Mouse (Mus musculus) midbrain, postnatal 0 days (tissue): ENCODE measurements around the gene Bhlhe41. TPM values are rescaled to one million over a fixed set of nuclear protein-coding genes. Genes with fewer than 3 reads are reported as not detected.
A peak's percentile ranks its signal among the peaks of the same experiment; 100 is the strongest.

ENCODE experiments used
- ATAC-seq: fragments of 200-750 bp; cut with Nextera tagmentation; 2 replicates; pipeline ENCODE4 v1.8.0; 2017; ENCODE audit warnings: moderate number of reproducible peaks, mild to moderate bottlenecking, moderate TSS enrichment, moderate library complexity; ENCODE audit not compliant: low FRiP score
- DNase-seq: peaks from one replicate; pipeline ENCODE4 v3.0.0-alpha.2; 2015; ENCODE audit warnings: low spot score
- H3K27ac ChIP-seq: fragments of 300-500 bp; sonication (generic); 2 replicates; pipeline ENCODE4 v1.5.1; 2014; ENCODE audit warnings: low read depth, mild to moderate bottlenecking, low read length, mixed read lengths
- H3K27me3 ChIP-seq: fragments of 300-500 bp; sonication (generic); 2 replicates; pipeline ENCODE4 v1.6.1; 2014; ENCODE audit warnings: low read length, control low read depth, mixed read lengths; ENCODE audit not compliant: insufficient read depth
- H3K36me3 ChIP-seq: fragments of 300-500 bp; sonication (generic); 2 replicates; pipeline ENCODE4 v1.6.1; 2014; ENCODE audit warnings: low read length, control low read depth, mixed read lengths; ENCODE audit not compliant: insufficient read depth
- H3K4me1 ChIP-seq: fragments of 300-500 bp; sonication (generic); 2 replicates; pipeline ENCODE4 v1.6.1; 2014; ENCODE audit warnings: mild to moderate bottlenecking, control low read depth, antibody characterized with exemption, low read length, mixed read lengths; ENCODE audit not compliant: insufficient read depth
- H3K4me2 ChIP-seq: fragments of 300-500 bp; sonication (generic); 2 replicates; pipeline ENCODE4 v1.6.1; 2014; ENCODE audit warnings: low read depth, mild to moderate bottlenecking, low read length, mixed read lengths; ENCODE audit not compliant: poor library complexity, severe bottlenecking
- H3K4me3 ChIP-seq: fragments of 300-500 bp; sonication (generic); 2 replicates; pipeline ENCODE4 v1.5.1; 2014; ENCODE audit warnings: low read depth, mild to moderate bottlenecking, low read length, moderate library complexity
- H3K9ac ChIP-seq: fragments of 300-500 bp; sonication (generic); replicated peaks from 2 replicates; pipeline ENCODE4 v1.6.1; 2014; ENCODE audit warnings: mild to moderate bottlenecking, low read length, moderate library complexity, mixed read lengths; ENCODE audit not compliant: poor library complexity, severe bottlenecking
- H3K9me3 ChIP-seq: fragments of 300-500 bp; sonication (generic); 2 replicates; pipeline ENCODE4 v1.6.1; 2016; ENCODE audit warnings: low read length, control low read depth
- CTCF ChIP-seq: IDR thresholded peaks from 2 replicates; pipeline ENCODE4 v1.5.1; 2016; ENCODE audit warnings: antibody characterized with exemption, mild to moderate bottlenecking
- WGBS: fragments of 180-500 bp; shearing (Covaris S2); extraction: QIAGEN DNeasy Blood & Tissue Kit; methylation state at CpG from one replicate; pipeline ENCODE4 v1.1.7; 2014; 5-methylcytosine and 5-hydroxymethylcytosine counted together
- polyA plus RNA-seq: library from polyadenylated mRNA; unstranded; fragments of >200 nt; fragmentation: Nextera tagmentation; extraction: Ambion mirVana; gene quantifications from 2 replicates; pipeline ENCODE4 v1.2.1, GENCODE M21; 2015
- total RNA-seq: library from RNA; depleted of rRNA; stranded (reverse); fragments of >200 nt; gene quantifications from 2 replicates; pipeline ENCODE4 v1.2.3, GENCODE M21; 2014; rRNA removed

Bhlhe41 gene
- total and polyA plus RNA-seq, 2 experiments from 2014 or later: 6.4 to 8.3 TPM

- Histone ChIP-seq H3K27me3 (no peaks in the 10 kb centered on the region), H3K4me3 (no peak overlapping the region), H3K36me3 (no peaks in the 10 kb centered on the region), H3K4me2 (no peak overlapping the region), H3K4me1 (no peaks in the 10 kb centered on the region), H3K27ac (no peak overlapping the region), H3K9me3 (no peaks in the 10 kb centered on the region), H3K9ac (no peak overlapping the region)
- DNase-seq (no peak), ATAC-seq (no peak)
- TF ChIP-seq CTCF: no peak
- 87% methylated on average over 9 of the region's 9 CpGs for WGBS
Observed at GRCm38 (mm10) chr6:145819151-145819550, 46.2 kb downstream of the Bhlhe41 start.

- Histone ChIP-seq H3K4me2 (no peak overlapping the region), H3K9me3 (no peaks in the 10 kb centered on the region), H3K4me3 (no peak overlapping the region), H3K27me3 (no peaks in the 10 kb centered on the region), H3K36me3 (no peaks in the 10 kb centered on the region), H3K9ac (no peak overlapping the region), H3K27ac (no peak overlapping the region), H3K4me1 (no peaks in the 10 kb centered on the region)
- ATAC-seq (no peak), DNase-seq (peak; percentile 19)
- 37% methylated on average over 15 of the region's 15 CpGs for WGBS
- TF ChIP-seq CTCF: peak; percentile 50
Observed at GRCm38 (mm10) chr6:145815200-145815599, 50.2 kb downstream of the Bhlhe41 start.

GRCm38 (mm10) chr6:145811174-145811573 lies 54.2 kb downstream of the Bhlhe41 start:
- 96% methylated on average over 1 of the region's 1 CpGs for WGBS
- H3K4me1 ChIP-seq: no peaks in the 10 kb centered on the region
- ATAC-seq (no peak), DNase-seq (no peak)
- no peaks in the 10 kb centered on the region for H3K36me3 ChIP-seq
- H3K27ac ChIP-seq: no peak overlapping the region
- H3K4me2 ChIP-seq: no peak overlapping the region
- H3K27me3 ChIP-seq: no peaks in the 10 kb centered on the region
- no peak for TF ChIP-seq CTCF
- H3K9ac ChIP-seq: no peak overlapping the region
- no peak overlapping the region for H3K4me3 ChIP-seq
- H3K9me3 ChIP-seq: no peaks in the 10 kb centered on the region

DNA sequence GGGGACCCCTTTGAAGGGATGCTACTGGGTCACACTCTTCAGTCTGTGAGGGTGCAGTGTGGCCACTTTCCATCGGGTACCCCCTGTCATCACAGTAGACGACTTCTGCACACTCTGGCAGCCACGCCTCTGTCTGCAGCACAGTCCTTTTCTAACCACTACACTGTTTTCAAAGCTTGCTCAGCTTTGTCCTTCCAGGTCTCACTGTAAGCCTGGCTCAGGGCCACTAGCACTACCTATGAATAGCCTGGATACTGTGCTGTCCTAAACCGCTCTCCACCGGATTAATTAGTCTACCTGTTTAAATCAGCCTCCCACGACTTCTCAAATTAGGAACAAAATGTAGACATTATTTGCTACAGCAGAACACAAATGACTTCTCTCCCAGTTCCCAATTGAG lies 55.3 kb downstream of the Bhlhe41 start:
- Histone ChIP-seq H3K4me1 (no peaks in the 10 kb centered on the region), H3K9ac (no peak overlapping the region), H3K36me3 (no peaks in the 10 kb centered on the region), H3K27ac (no peak overlapping the region), H3K9me3 (no peaks in the 10 kb centered on the region), H3K4me2 (no peak overlapping the region), H3K4me3 (no peak overlapping the region), H3K27me3 (no peaks in the 10 kb centered on the region)
- DNase-seq (no peak), ATAC-seq (no peak)
- WGBS: 83% methylated on average over 6 of the region's 6 CpGs
- no peak for TF ChIP-seq CTCF

DNA sequence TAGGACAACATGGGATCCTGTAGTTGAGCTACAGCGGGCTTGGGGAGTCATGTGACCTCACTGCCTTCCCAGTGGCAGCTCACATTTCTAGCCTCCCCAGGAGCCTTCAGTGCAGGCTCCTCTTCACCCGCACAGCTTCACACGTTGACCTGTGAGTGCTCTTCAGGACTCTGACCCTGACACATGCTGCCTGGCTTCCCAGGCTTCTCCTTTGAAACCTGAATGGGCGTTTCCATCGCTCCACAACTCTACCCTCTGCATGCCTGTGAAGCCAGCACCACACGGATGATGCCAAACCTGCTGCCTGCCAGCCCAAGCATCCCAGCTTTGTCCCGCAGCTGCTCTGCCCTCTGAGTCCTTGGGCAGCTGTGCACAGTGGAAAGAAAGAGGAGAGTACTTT lies 55.8 kb downstream of the Bhlhe41 start:
- no peaks in the 10 kb centered on the region for H3K27me3 ChIP-seq
- H3K27ac ChIP-seq: no peak overlapping the region
- H3K9ac ChIP-seq: no peak overlapping the region
- no peak for TF ChIP-seq CTCF
- DNase-seq (no peak), ATAC-seq (no peak)
- no peaks in the 10 kb centered on the region for H3K9me3 ChIP-seq
- H3K36me3 ChIP-seq: no peaks in the 10 kb centered on the region
- WGBS: 89% methylated on average over 7 of the region's 7 CpGs
- no peaks in the 10 kb centered on the region for H3K4me1 ChIP-seq
- no peak overlapping the region for H3K4me2 ChIP-seq
- H3K4me3 ChIP-seq: no peak overlapping the region

Other genes with a start within 250 kb of the Bhlhe41 start
- 0.44 TPM in 1 of 2 replicates, not detected in the other for gene Tuba3b, start 249.8 kb downstream of the Bhlhe41 start, total RNA-seq
- gene Tuba3b, start 249.8 kb downstream of the Bhlhe41 start, polyA plus RNA-seq: 0.11 TPM in 1 of 2 replicates, not detected in the other
- 15.4 and 16.3 TPM in 2 replicates for gene Rassf8, start 118.8 kb downstream of the Bhlhe41 start, total RNA-seq
- gene Rassf8, start 118.8 kb downstream of the Bhlhe41 start, polyA plus RNA-seq: 4.5 and 5.6 TPM in 2 replicates
- gene Sspn, start 66.1 kb upstream of the Bhlhe41 start, total RNA-seq: 4.2 and 6.1 TPM in 2 replicates
- 5.7 and 5.8 TPM in 2 replicates for gene Sspn, start 66.1 kb upstream of the Bhlhe41 start, polyA plus RNA-seq